Mouse (Mus musculus) liver, adult 2 months (tissue): ENCODE results near the gene Fut2. TPM values are rescaled to one million over a fixed set of nuclear protein-coding genes. Genes with fewer than 3 reads are reported as not detected.
"Not testable (repeated sequence)": the region's sequence is repeated elsewhere in the genome, so short reads cannot be mapped to it uniquely, and the experiment has no call there.

Source experiments
- DNase-seq: peaks from one replicate; pipeline ENCODE4 v3.0.0-alpha.2; 2011; ENCODE audit warnings: low read depth, low spot score; ENCODE audit errors: extremely low read depth
- H3K27ac ChIP-seq: fragments of 200-500 bp; replicated peaks from 2 replicates; pipeline ENCODE4 v1.5.1; 2012; ENCODE audit warnings: low read depth, mild to moderate bottlenecking, control low read depth, inconsistent platforms, low read length; ENCODE audit not compliant: insufficient read depth
- H3K27me3 ChIP-seq: fragments of 200-500 bp; 2 replicates; pipeline ENCODE4 v1.6.1; 2012; ENCODE audit warnings: mild to moderate bottlenecking, moderate library complexity, low read length, inconsistent platforms; ENCODE audit not compliant: control insufficient read depth, insufficient read depth
- H3K36me3 ChIP-seq: fragments of 200-500 bp; 2 replicates; pipeline ENCODE4 v1.6.1; 2012; ENCODE audit warnings: low read length, inconsistent platforms; ENCODE audit not compliant: control insufficient read depth, insufficient read depth
- H3K4me1 ChIP-seq: fragments of 200-500 bp; 2 replicates; pipeline ENCODE4 v1.6.1; 2011; ENCODE audit warnings: low read length; ENCODE audit not compliant: control insufficient read depth, insufficient read depth
- H3K4me3 ChIP-seq: fragments of 200-500 bp; 2 replicates; pipeline ENCODE4 v1.5.1; 2011; ENCODE audit warnings: low read depth, mild to moderate bottlenecking, control low read depth, low read length, moderate library complexity; ENCODE audit not compliant: insufficient read depth
- H3K79me2 ChIP-seq: fragments of 200-500 bp; 2 replicates; pipeline ENCODE4 v1.6.1; 2012; ENCODE audit warnings: inconsistent platforms, mild to moderate bottlenecking, low read length, moderate library complexity; ENCODE audit not compliant: control insufficient read depth, insufficient read depth
- H3K9ac ChIP-seq: fragments of 200-500 bp; 2 replicates; pipeline ENCODE4 v1.6.1; 2012; ENCODE audit warnings: low read depth, mild to moderate bottlenecking, control low read depth, inconsistent platforms, low read length
- CTCF ChIP-seq: fragments of 200-500 bp; IDR thresholded peaks from 2 replicates; pipeline ENCODE4 v1.5.1; 2011; ENCODE audit warnings: low read depth, low read length, control low read depth
- POLR2A ChIP-seq: fragments of 200-500 bp; IDR thresholded peaks from 2 replicates; pipeline ENCODE4 v1.6.1; 2011; ENCODE audit warnings: low read length, control low read depth; ENCODE audit not compliant: insufficient read depth; ENCODE audit errors: extremely low read depth
- WGBS: fragments of 180-500 bp; shearing (Covaris S2); methylation state at CpG from one replicate; pipeline ENCODE4 v1.1.7; 2018; 5-methylcytosine and 5-hydroxymethylcytosine counted together
- polyA plus RNA-seq: library from polyadenylated mRNA; depleted of rRNA; stranded (reverse); fragments of >200 nt; gene quantifications from 2 replicates; pipeline ENCODE4 v1.2.3, GENCODE M21; 2012
- total RNA-seq: library from RNA; depleted of rRNA; stranded (reverse); fragments of >200 nt; gene quantifications from 2 replicates; pipeline ENCODE4 v1.2.3, GENCODE M21; 2014

The Fut2 gene
- total and polyA plus RNA-seq, 2 experiments: 0.05 to 0.18 TPM

DNA sequence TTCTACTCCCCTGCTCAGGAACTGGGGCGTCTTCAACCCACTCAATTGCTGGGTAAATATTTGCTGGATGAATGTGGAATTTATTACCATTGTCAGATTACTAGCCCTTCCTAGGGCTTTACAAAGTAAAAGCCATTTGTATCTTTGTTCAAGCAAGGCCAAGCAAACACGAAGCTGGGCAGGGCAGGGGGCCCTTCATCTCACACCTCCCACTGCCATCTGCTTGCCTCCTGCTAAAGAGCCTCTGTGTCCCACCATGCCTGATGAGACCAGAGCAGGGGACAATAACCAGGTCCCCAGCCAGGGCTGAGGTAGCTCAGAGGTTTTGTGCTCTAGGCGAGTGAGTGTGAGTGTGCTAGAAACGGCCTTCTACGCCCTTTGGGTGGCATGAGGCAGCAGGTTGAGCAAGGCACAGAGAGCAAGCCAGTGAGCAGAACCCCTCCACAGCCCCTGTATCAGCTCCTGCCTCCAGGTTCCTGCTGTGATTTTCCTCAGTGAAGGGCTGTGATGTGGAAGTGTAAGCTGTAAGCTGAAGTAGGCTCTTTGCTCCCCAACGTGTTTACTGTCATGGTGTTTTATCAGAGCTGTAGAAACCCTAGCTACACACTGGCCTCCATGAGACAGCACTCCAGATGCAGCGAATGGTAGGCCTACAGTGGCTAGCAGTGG is 11.6 kb upstream of the Fut2 start:
- Histone ChIP-seq H3K36me3 (no peaks in the 10 kb centered on the region), H3K27ac (no peak overlapping the region), H3K4me3 (no peak overlapping the region), H3K79me2 (no peaks in the 10 kb centered on the region), H3K27me3 (no peaks in the 10 kb centered on the region), H3K4me1 (no peaks in the 10 kb centered on the region), H3K9ac (no peak overlapping the region)
- TF ChIP-seq POLR2A (no peak), CTCF (no peak)
- WGBS: 78% methylated on average over 7 of the region's 7 CpGs
- no peak for DNase-seq

DNA sequence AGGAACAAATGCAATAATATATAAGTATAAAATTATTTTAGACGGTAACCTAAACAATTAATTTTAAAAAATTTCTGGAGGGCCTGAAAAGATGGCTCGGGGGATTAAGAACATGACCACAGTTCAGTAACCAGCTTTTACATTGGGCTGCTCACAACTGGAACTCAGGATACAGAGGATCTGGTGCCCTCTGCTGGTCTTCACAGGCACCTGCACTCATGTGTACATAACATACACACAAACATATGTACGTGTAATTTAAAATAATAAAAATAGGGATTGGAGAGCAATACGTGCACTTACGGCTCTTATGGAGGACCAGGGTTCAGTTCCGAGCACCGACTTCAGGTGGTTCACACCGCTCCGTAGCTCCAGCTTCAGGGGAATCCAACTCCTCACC is 2.7 kb upstream of the Fut2 start:
- H3K4me3 ChIP-seq: no peak overlapping the region
- no peak overlapping the region for H3K9ac ChIP-seq
- TF ChIP-seq CTCF (peak; percentile 28; the same call in 1 of the 2 replicates), POLR2A (no peak)
- H3K27me3 ChIP-seq: no peaks in the 10 kb centered on the region
- H3K36me3 ChIP-seq: no peaks in the 10 kb centered on the region
- DNase-seq: no peak
- 97% methylated on average over 9 of the region's 9 CpGs for WGBS
- no peak overlapping the region for H3K27ac ChIP-seq
- no peaks in the 10 kb centered on the region for H3K79me2 ChIP-seq
- no peaks in the 10 kb centered on the region for H3K4me1 ChIP-seq

DNA sequence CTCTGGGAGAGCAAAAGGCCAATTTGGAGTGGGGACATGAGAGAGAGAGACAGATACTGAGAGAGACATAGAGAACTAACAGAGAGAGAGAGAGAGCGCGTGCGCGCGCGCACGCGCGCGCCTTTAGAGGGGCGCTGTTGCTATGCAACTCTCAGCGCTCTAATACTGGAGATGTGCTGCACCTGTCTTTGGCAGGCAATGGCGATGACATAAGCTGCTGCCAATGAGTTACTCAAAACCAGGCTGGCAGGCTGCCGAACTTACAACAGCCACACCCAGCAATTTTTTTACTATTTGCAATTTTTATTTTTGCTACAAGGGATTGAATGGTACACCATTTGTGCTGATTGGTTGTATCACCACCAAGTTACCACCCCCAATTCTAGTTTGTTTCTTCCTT is 1.6 kb upstream of the Fut2 start:
- Histone ChIP-seq H3K4me3 (no peak overlapping the region), H3K27me3 (no peaks in the 10 kb centered on the region), H3K9ac (no peak overlapping the region), H3K4me1 (no peaks in the 10 kb centered on the region), H3K36me3 (no peaks in the 10 kb centered on the region), H3K79me2 (no peaks in the 10 kb centered on the region), H3K27ac (no peak overlapping the region)
- TF ChIP-seq POLR2A (no peak), CTCF (no peak)
- WGBS: 89% methylated on average over 14 of the region's 14 CpGs
- DNase-seq: no peak

- Histone ChIP-seq H3K27me3 (no peaks in the 10 kb centered on the region), H3K27ac (no peak overlapping the region), H3K9ac (no peak overlapping the region), H3K36me3 (no peaks in the 10 kb centered on the region), H3K79me2 (no peaks in the 10 kb centered on the region), H3K4me1 (no peaks in the 10 kb centered on the region), H3K4me3 (no peak overlapping the region)
- no peak for DNase-seq
- TF ChIP-seq POLR2A (no peak), CTCF (no peak)
- 48% methylated on average over 13 of the region's 13 CpGs for WGBS
Observed at GRCm38 (mm10) chr7:45665303-45666138, 673 bp downstream of the Fut2 start.

GRCm38 (mm10) chr7:45661702-45662101 is 4.5 kb downstream of the Fut2 start:
- not testable (repeated sequence) for H3K4me3 ChIP-seq, H3K27ac ChIP-seq, H3K36me3 ChIP-seq, H3K27me3 ChIP-seq, H3K79me2 ChIP-seq, DNase-seq, H3K9ac ChIP-seq, H3K4me1 ChIP-seq
- WGBS: 95% methylated on average over 6 of the region's 6 CpGs

DNA sequence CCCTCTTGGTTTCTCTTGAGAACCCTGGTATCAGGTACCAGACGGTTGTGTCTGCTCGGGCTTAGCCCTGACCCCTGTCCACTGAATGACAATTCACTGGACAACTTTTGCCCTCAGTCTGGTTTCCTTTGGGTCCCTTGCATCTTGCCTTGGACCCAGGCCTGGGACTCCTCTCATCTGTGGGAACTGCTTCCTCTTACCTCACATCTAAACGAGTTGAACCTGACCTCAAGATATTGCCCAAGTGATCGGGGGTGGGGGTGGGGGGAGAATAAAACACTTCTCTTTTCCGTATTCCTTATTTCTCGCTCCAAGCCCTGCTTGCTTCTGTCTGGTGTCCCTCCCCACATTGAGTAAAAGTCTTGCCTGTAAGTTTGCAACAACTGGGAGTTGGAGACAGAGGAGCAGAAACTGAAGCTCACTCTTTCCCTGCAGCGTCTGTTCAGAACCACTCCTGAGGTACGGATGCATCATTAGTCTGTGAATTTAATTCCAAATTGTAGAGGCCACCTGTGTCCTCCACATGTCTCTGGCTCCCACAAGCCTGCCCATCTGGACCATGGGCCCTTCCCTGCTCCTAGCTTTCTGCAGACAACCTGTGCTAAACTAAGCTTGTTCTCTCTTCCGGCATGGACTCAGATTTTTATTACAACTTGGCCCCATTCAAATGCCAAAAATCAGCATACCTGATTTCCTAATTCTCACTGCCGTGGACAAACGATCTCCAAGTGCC is 5.3 kb downstream of the Fut2 start:
- H3K4me3 ChIP-seq: no peak overlapping the region

More for the DNA sequence above, 5.3 kb downstream of the Fut2 start:
- Histone ChIP-seq H3K27ac (no peak overlapping the region), H3K36me3 (no peaks in the 10 kb centered on the region), H3K79me2 (no peaks in the 10 kb centered on the region), H3K27me3 (no peaks in the 10 kb centered on the region), H3K9ac (no peak overlapping the region), H3K4me1 (no peaks in the 10 kb centered on the region)
- WGBS: 82% methylated on average over 11 of the region's 11 CpGs
- TF ChIP-seq CTCF: no peak
- TF ChIP-seq POLR2A: no peak
- DNase-seq: no peak
